Mouse (Mus musculus): ENCODE data around the gene Mfsd4a.

The Mfsd4a gene

DNA sequence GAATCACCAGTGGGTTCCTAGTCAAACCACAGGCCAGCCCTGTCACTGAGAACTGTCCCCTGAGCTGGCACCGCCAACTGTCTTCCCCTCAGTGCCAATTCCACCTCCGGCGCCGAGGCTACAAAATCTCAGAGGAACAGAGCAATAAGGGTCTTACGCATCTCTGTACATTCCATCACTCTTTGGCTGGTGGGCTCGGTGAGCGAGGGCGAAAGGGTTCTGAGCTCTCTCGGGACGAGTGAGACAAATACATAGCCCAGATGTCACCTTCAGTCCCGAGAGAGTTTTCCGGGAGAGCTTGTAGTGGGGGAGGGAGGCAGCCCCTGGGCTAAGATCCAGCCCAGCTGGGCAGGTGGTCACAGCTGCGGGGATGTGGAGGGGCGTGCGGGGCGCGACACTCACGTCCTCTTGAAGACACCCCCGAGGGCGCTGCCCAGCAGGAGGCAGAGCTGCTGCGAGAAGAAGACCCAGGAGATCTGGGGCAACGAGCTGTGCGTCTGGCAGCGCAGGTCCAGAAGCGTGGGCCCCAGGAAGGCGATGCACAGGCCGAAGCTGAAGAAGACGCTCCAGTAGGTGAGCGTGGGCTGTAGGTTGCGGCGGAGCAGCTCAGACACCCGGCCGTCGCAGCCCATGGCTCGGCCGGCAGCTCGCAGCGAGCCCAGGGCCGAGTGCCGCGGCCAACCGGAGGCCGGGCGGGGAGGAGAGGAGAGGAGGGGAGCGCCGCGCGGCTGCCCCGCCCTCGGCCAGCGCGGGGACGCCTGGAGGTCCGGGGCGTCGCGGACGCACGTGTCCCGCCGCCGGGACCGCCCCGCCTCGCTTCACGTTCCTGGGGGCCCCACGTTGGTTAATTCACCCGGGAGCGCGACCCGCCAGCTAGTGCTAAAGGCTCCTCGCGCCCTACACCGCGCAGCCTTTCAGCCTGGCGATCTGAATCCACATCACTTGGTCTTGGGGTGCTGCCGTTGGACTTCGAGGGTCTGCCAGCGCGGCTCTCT is at the start of gene Mfsd4a:
Gene Mfsd4a, minus strand, starts transcription at position 802 of the 995 bp plus-strand sequence.
- DNase-seq (ENCODE audit: low spot score), result no peak

DNA sequence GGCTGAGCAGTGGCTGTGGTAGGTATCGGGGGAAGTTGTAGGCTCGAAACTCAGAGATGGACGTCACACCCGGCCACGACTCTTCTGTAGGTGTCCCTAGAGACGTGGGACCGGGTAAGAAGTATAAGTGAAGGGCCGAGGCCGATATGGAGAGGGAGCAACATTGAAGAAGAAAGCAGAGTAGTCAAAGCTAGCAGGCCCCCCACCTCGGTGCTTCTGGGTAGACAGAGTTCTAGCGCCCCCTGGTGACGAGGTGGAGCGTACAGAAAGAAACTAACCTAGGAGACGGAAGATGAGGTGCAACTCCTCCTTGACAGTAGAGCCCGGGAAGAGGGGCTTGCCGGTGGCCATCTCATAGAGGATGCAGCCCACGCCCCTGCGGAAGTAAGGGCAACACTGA is 48.7 kb upstream of the Mfsd4a start:
- DNase-seq (ENCODE audit: low spot score), result no peak

DNA sequence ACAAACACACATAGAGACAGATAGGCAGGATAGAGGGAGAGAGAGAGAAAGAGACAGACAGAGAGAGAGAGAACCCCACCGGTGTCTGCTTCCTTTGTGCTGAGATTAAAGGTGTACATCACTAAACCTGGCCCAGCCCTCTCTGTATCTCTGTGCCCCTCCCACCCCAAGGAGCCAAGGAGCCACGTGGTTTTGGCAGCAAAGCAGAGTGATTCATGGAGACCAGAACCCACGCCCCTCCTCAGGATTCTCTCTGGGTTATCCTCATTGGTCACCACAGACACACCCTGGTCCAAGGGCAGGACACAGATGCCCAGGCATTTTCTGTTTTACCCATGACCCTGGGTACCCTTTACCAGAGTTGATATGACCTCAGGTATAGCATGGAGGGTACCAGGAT is 45.2 kb upstream of the Mfsd4a start:
- DNase-seq (ENCODE audit: low spot score), result no peak

DNA sequence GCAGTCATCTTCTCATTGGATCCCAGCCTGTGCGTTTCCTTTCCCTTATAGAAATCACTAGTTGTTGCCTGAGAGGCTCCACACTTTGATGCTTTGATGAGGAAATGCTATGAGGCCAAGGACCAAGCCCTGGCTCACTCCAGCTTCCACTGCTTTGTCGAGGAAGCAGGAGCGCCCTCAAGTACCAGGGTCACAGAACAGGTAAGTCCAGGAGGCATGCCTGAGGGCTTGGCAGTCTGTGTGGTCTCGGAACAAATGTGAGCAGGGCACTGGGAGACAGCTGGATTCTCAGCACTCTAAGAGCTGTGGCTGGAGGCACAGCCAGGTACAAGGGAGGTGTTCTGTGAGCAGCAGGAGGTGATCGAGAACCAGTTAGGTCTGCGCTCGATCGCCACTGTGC is 44.6 kb upstream of the Mfsd4a start:
- no peak for DNase-seq (ENCODE audit: low spot score)

DNA sequence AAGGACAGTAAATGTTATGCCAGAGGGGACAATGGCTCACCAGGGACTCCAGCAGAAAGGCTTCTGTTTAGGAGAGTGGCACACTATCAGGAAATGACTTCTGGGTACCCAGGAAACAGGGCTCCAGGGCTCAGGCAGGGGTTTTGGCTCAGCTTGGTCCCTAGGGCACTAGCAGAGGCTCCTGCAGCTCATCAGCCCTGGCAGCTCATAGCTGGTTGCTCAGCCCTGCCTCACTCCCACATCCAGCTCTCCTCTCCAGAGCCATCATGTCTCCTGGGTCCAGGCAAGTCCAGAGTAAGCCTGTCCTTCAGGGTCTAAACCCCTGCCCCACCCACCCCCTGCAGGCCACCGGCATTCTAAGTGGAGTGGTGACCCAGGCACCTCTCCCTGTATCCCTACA is 43.5 kb upstream of the Mfsd4a start:
- no peak for DNase-seq (ENCODE audit: low spot score)

DNA sequence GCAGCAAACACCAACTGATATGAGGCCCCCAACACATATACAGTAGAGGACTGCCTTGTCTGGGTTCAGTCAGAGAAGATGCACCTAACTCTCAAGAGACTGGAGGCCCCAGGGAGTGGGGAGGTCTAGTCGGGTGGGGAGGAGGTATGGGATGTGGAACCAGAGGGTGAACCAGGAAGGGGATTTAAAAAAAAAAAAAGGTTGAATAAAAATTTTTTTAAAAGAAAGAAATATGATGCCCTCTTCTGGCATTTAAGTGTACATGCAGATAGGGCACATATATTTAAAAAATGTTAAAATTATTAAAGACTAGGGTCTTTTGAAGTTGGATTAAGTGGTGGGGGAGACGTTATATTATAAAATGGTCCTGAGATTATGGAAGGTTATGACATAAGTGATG is 41.5 kb upstream of the Mfsd4a start:
- no peak for DNase-seq (ENCODE audit: low spot score)

DNA sequence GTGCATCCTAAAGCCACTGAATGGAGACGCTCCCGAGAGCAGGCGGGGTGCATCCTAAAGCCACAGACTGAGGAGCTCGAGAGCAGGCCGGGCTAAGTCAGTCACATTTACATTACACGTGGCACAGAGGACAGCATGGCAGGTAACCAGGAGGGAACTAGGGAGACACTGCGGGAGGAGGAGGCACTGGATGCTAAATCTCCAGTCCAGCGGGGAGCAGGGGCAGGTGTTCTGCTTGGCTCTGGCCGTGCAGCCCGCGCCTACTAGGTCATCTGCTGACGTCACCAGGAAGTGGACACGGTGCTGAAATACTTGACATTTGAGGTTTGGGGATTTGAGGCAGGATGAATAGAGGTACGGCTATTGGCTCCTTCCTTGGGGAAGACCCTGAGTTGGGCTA is 36.5 kb upstream of the Mfsd4a start:
- DNase-seq (ENCODE audit: low spot score), result no peak

DNA sequence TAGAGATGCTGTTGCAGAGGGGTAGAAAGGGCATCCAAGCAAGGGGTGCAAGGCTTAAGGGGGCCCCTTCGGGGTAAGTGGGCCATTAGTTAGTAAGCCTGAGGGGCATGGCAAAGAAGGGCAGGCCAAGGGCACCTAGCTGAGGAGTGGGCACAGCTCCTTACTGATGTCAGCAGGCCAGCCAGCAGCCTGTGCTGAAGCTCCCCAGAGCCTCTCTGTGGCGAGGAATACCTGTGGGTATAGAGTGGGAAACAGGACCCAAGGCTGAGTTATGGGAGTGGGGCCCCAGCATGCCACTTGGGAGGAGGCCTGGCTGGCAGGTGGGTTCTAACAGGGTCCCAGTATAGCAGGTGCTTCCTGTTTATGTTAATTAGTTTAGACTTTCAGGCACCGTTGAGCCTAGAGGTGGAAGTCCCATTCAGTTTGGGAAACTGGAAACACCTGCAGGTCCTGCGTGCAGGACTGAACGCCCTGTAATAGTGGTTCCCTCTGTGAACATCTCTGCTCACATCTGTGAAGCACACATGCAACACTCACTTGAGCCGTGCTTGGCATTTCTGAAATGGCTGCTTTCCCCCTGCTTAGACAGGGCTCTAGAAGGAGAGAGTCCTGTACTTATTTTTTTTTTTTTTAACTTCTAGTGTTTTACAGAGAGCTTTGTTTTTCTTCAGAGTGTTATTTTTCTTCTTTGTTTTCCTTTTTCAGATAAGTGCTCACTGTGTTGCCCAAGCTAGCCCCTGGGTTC is 34.3 kb upstream of the Mfsd4a start:
- DNase-seq (ENCODE audit: low spot score), result no peak

DNA sequence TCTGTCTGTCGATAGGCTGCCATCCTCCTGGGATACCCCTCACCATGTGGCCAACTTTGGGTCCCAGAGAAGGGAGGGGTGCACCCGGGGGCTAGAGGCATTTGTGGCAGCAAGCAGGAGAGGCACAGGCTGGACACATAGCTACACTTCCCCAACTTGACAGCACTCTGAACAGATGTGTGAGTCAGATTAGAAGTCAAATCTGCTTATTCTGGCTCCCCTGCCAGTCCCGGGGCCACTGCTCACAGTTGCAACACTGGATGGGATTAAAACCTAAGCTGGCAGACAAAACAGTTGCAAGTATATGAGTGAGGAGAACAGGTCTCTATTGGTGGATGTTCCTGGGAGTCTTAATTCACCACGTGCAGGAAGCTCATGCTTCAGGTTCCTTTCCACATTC is 31.9 kb upstream of the Mfsd4a start:
- no peak for DNase-seq (ENCODE audit: low spot score)

DNA sequence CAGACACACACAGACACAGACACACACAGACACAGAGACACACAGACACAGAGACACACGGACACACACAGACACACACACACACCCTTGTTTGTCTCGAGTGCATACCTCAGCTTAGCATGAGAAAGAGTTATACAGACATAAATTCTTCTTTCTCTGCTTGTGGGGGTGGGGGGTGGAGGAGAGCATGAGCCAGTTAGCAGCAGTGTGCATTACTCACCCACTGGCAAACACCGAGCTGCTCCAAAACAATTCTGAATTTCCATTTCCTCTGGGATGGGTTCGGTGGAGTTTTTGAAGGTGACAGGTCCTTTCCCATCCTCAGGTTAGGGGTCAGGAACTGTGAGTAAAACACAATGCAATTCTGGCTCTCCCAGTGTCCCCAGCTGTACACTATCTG is 31.2 kb upstream of the Mfsd4a start:
- no peak for DNase-seq (ENCODE audit: low spot score)

DNA sequence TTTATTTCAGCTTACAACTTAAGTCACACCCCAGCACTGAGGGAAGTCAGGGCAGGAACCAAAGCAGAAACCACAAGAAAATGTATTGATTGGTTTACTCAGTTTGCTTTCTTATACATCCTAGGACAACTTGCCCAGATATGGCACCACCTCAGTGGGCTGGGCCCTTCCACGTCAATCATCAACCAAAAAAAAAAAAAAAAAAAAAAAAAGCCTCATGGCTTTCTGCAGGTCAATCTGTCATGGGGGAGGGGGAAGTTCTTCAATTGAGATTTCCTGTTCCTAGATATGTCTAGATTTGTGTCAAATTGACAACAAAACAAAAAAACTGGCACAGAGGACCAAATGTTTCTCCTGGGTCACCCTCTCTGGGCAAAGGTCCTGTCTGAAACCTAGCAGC is 30.2 kb upstream of the Mfsd4a start:
- no peak for DNase-seq (ENCODE audit: low spot score)

DNA sequence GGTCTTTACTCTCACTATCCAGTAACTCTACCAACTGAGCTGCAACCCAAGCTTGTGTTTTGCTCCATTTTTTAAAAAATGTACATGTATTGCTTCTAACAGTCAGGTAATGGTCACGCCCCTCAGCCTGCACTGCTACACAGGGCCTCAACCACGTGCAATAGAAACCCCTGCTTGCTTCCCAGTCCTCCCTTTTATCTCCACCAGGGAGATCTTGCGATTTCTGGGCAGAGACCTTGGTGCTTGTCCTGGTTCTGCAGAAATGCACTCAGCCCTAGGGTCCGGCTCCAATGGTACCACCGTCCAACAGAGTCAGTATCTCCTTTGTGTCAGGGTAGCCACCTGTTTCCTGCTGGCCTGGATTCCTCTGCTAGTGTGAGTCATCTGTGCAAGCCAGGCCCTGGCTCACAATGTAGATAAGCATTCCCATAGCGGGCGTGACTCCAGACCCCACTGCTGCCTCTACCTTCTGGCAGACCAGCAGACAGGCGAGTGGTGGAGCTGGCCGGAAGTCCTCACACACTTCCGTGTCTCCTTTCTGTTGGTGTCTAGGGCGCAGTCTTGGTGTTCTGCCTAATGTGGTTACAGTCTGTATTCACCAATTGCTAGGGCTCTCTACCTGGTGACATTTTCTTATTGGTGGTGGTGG is 27.6 kb upstream of the Mfsd4a start:
- no peak for DNase-seq (ENCODE audit: low spot score)

DNA sequence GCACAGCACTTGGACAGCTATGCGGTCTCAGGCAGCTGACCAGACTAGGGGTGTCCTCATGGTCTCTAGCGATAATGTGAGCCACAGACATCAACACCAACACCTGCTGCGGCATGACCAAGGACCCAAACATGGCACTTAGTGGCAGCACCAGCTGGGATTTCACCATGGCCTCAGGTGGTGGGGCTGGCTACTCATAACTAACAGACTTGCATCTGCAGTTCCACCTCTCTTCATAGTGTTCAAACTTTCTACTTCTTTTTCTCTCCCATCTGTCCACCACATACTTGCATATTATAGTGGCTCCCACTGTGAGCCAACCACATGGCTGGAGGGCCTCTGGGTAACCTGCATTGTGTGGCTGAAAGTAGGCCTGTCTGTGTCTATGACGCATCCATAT is 25.4 kb upstream of the Mfsd4a start:
- DNase-seq (ENCODE audit: low spot score), result no peak

DNA sequence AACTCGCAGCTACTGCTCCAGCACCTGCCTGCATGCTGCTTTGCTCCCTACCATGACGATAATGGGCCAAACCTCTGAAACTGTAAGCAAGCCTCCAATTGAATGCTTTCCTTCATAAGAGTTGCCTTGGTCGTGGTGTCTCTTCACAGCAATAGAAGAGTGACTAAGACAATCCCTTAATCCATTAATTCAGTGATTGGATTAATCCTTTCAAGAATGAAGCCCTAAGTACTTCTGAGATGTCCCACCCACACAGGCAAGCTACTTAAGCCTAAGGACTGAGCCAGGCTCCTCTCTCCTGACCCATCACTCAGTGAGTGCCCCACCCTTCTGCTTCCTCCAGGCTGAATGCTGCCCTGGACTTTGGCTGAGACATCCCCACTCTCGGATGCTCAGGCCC is 22.4 kb upstream of the Mfsd4a start:
- no peak for DNase-seq (ENCODE audit: low spot score)

DNA sequence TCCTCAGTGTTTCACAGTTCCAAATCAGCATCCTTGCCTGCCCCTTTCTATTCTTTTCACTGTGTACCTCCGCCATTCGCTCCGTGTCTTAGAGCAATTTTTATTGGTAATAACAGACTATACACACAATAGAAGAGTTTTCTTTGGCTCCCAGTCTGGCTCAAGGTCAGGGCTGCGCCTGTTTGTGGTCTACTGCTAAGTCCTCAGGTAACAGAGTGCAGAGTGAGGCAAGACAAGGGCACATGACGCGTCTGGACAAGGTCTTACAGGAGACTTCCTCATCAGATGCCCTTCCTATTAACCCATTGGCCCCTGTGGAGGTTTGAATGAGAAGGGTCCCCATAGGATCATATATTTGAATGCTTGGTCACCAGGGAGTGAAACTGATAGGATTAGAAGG is 21.9 kb upstream of the Mfsd4a start:
- DNase-seq (ENCODE audit: low spot score), result no peak

DNA sequence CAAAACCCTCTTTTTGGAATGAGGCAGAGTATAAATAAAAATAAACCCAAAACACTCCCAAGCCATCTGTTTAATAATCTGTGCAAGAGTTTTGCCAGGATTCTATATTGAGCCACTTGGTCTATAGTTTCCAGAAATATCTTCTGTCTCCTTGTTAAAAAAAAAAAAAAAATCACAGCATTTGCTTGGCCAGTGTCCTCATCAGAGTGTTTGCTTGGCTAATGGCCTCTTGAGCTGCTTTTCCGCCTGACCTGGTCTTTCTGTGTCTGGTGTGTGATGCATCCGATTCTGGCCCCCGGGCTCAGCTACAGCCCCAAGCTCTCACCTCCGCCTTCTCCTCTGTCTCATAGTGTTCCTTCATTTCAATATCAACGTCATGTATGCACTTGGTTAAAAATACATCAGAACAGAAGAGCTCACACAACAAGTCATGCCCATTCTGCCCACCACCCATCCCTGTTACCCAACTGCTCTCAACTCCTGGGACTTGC is 20.4 kb upstream of the Mfsd4a start:
- peak; percentile 44 for DNase-seq (ENCODE audit: low spot score)

DNA sequence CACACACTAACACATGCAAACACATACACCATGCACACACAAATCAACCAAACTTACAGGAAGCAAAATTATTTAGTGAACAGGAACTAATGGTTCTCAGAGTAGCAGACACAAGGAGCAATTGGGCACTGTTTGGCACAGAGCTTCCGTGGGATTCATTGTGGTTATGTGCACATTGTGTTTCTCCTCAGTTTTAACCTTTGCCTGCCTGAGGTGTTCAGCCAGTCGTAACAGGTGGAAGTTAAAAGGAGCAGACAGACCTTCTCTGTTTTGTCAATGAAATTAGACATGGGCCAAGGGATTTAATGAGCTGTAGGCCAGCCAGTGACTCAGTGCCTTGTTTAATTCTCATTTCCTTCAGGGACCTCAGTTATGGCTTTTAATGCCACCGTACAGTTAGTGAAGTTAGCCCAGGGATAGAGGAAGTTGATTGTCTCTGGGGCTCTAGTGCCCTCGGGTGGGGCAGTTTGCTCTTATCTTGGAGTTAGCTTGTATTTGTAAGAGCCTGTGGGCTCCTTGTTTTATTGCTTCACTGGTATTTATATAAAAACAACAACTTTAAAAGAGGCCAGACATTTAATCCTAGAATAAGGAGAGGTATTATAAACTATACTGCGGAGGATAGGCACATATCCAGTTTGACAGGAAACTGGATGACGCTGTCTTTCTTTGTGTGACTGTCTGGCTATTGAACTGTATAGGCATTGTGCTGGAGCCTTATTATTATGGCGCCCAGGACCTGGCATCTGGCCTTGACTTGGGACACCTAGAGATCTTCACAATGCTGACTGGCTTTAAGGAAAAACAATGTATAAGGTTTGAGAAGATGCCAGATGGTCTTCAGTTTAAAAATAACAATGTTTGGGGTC is 17.6 kb upstream of the Mfsd4a start:
- DNase-seq (ENCODE audit: low spot score), result no peak

DNA sequence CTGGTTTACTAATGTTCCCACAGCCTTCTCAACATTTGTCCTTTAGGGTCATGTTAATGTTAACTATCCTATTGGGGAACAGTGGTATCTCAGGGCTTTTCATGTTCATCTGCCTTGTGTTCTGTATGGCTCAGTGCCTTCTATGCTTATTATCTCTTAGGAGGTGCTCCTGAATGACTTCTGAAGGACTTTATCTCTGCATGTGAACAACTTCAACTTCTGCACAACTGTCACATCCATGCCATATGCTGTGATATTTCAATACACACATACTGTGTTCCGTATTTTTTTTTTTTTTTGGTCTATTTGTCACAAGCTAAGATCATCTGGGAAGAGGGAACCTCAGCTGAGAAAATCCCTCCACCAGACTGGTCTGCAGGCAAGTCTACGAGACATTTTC is 10.6 kb upstream of the Mfsd4a start:
- DNase-seq (ENCODE audit: low spot score), result no peak

DNA sequence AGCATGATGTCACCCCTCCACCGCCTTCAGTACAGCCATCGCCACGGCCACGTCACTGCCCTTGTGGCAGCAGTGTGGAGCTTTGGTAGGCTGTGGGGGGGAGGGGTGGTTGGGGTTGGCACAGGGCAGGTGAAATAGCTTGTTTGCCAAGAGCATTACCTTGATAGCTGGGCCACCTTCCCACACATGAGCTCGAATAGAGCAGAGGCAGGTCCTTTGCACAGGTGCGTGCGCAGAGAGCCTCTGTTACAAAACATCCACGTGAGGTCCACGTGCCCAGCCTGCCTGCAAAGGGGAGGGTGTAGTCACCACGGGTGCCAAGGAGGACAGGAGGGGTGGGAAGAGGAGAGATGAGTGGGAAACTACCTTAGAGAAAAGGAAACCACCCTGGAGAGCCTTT is 7.7 kb upstream of the Mfsd4a start:
- no peak for DNase-seq (ENCODE audit: low spot score)

DNA sequence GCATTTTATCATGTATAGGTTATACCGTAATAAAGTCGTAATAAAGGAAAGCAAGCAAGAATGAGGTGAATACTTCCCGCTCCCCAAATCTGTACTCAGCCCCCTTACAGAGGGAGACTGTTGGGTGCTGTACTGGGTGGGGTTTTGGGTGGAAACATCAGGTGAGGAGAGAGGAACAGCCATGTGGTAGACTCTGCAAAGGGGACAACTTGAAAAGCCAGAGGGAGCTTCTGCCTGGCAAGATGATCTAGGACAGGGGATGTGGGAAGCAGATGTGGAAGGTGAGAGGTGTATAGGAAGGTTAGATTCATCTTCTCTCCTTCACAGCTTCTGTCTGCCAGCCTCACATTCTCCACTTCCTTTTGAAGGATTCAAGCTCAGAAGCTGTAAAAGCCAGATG is 2.8 kb upstream of the Mfsd4a start:
- DNase-seq (ENCODE audit: low spot score), result no peak

DNA sequence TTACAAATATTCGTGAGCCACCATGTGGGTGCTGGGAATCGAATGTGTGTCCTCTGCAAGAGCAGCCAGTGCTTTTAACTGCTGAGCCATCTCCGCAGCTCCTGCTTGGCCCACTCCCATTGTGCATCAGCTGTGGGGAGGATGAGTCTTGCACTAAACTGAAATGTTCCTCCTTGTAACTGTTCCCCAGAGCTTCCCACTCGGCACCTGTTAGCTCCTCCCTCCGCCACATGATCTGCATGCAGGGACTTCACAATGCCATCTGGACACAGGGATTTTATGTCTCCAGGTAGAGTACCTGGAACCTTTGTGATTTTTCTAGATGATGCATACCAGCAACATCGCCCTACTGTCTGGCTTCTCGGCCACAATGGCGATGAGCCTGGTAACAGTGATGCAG is 1.6 kb upstream of the Mfsd4a start:
- DNase-seq (ENCODE audit: low spot score), result no peak
